Mouse (Mus musculus): ENCODE measurements around the gene Faim2.

Gene Faim2

GRCm38 (mm10) chr15:99527629-99528353 lies at the start of gene Faim2:
Gene Faim2, minus strand, starts transcription at chr15:99528165.
- no peak for DNase-seq (ENCODE audit: low read depth, low spot score)

GRCm38 (mm10) chr15:99569123-99569522 lies 41.2 kb upstream of the Faim2 start:
- no peak for DNase-seq (ENCODE audit: low read depth, low spot score)

GRCm38 (mm10) chr15:99568682-99569081 lies 40.7 kb upstream of the Faim2 start:
- DNase-seq (ENCODE audit: low read depth, low spot score) = no peak

- no peak for DNase-seq (ENCODE audit: low read depth, low spot score)
These were observed 39.4 kb upstream of the Faim2 start for GRCm38 (mm10) chr15:99567371-99567770.

GRCm38 (mm10) chr15:99560246-99560645 lies 32.3 kb upstream of the Faim2 start:
- no peak for DNase-seq (ENCODE audit: low read depth, low spot score)

- DNase-seq (ENCODE audit: low read depth, low spot score) = no peak
These were observed 31.0 kb upstream of the Faim2 start for GRCm38 (mm10) chr15:99558947-99559346.

- no peak for DNase-seq (ENCODE audit: low read depth, low spot score)
These were observed 25.8 kb upstream of the Faim2 start for GRCm38 (mm10) chr15:99553767-99554166.

GRCm38 (mm10) chr15:99549901-99550300 lies 21.9 kb upstream of the Faim2 start:
- DNase-seq (ENCODE audit: low read depth, low spot score) = no peak

- DNase-seq (ENCODE audit: low read depth, low spot score) = no peak
These were observed 19.8 kb upstream of the Faim2 start for GRCm38 (mm10) chr15:99547732-99548131.

- no peak for DNase-seq (ENCODE audit: low read depth, low spot score)
These were observed 18.6 kb upstream of the Faim2 start for GRCm38 (mm10) chr15:99546596-99546995.

GRCm38 (mm10) chr15:99544047-99544446 lies 16.1 kb upstream of the Faim2 start:
- DNase-seq (ENCODE audit: low read depth, low spot score) = no peak

GRCm38 (mm10) chr15:99539891-99540290 lies 11.9 kb upstream of the Faim2 start:
- no peak for DNase-seq (ENCODE audit: low read depth, low spot score)

GRCm38 (mm10) chr15:99536889-99537862 lies 9.2 kb upstream of the Faim2 start:
- no peak for DNase-seq (ENCODE audit: low read depth, low spot score)

- no peak for DNase-seq (ENCODE audit: low read depth, low spot score)
These were observed 4.1 kb upstream of the Faim2 start for GRCm38 (mm10) chr15:99532023-99532422.

GRCm38 (mm10) chr15:99531146-99531545 lies 3.2 kb upstream of the Faim2 start:
- no peak for DNase-seq (ENCODE audit: low read depth, low spot score)

GRCm38 (mm10) chr15:99526681-99527080 lies 1.3 kb downstream of the Faim2 start:
- DNase-seq (ENCODE audit: low read depth, low spot score) = no peak

GRCm38 (mm10) chr15:99520306-99520705 lies 7.7 kb downstream of the Faim2 start:
- no peak for DNase-seq (ENCODE audit: low read depth, low spot score)

- no peak for DNase-seq (ENCODE audit: low read depth, low spot score)
These were observed 8.3 kb downstream of the Faim2 start for GRCm38 (mm10) chr15:99519626-99520025.

GRCm38 (mm10) chr15:99517715-99518114 lies 10.2 kb downstream of the Faim2 start:
- DNase-seq (ENCODE audit: low read depth, low spot score) = no peak

GRCm38 (mm10) chr15:99516715-99517114 lies 11.2 kb downstream of the Faim2 start:
- no peak for DNase-seq (ENCODE audit: low read depth, low spot score)

- DNase-seq (ENCODE audit: low read depth, low spot score) = no peak
These were observed 16.0 kb downstream of the Faim2 start for GRCm38 (mm10) chr15:99511797-99512525.

GRCm38 (mm10) chr15:99510621-99511020 lies 17.3 kb downstream of the Faim2 start:
- DNase-seq (ENCODE audit: low read depth, low spot score) = no peak

Data from embryo, embryonic 11.5 days (tissue).